Mouse (Mus musculus): ENCODE data around the gene Rnps1. TPM values are rescaled to one million over a fixed set of nuclear protein-coding genes. Genes with fewer than 3 reads are reported as not detected.

The Rnps1 gene
- polyA plus RNA-seq, 1 experiment from 2014 or later = 389 TPM

DNA sequence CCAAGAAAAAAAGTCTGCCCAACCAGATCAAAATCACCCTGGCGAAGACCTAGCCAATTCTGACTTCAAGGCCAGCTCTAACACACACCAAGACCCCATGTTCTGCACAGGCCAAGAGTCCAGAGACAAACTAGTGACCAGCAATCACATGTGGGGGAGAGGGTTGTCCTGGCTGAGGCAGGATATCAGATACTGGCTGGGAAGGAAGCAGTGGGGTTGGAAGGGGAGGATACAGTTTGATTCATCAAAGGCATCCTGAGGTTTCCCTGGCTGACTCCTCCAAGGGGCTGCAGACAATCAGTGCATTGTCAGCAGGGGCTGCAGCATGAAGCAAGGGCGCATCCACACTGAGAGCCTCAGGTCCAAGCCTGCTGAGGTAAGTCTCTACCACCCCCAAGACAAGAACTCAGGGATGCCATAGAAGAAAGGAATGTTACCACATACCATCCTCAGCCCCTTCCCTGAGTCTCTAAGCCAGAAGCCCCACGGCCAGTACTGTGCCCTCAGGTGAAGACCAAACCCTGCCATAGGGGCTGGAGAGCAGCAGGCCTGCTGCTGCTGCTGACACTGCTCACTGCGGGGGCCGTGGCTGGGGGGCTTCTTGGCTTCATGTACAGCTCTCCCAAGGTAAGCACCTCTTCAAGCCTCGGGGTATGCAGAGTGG is 59.4 kb downstream of the Rnps1 start, which contains the start of gene Bricd5:
TSS of gene Bricd5 (plus strand) at position 273 of the 664 bp plus-strand sequence.
- Histone ChIP-seq H3K4me3 (replicated peaks; ENCODE audit: low read length) (no peak within 1 kb of the TSS), H3K4me2 (ENCODE audit: low read length) (no peak within 1 kb of the TSS), H3K4me1 (replicated peaks; ENCODE audit: control insufficient read depth, insufficient read depth, low read length) (peaks cover 36% of the 10 kb centered on the region), H3K9me3 (ENCODE audit: control insufficient read depth, low read length) (no peaks in the 10 kb centered on the region), H3K9ac (replicated peaks; ENCODE audit: low read depth, low read length) (no peak within 1 kb of the TSS), H3K36me3 (ENCODE audit: control insufficient read depth, insufficient read depth) (peaks cover 9% of the 10 kb centered on the region), H3K27ac (ENCODE audit: low read length) (no peak within 1 kb of the TSS), H3K27me3 (replicated peaks; ENCODE audit: control insufficient read depth, insufficient read depth, low read length) (no peaks in the 10 kb centered on the region)
- ATAC-seq = no peak
- WGBS = 83% methylated on average over 6 of the region's 6 CpGs

DNA sequence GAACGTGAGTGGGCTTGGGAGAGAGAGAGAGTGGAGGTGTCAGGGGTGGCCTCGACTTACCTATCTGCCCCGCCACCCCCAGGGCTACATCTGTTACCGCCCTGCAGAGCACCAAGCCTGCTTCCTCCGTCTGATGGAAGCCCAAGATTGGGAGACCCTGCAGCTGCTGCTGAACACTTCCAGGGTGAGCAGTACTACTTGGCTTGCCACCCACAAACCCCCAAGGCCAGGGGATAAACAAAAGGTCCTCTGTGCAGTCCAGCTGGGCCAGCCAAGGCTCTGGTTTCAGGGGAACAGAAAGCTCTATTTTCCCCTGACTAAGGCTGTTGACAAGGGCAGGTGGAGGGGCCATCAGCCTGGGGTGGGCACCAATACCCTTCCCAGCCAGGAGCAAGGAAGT is 60.2 kb downstream of the Rnps1 start:
- peaks cover 38% of the 10 kb centered on the region for H3K4me1 ChIP-seq (replicated peaks; ENCODE audit: control insufficient read depth, insufficient read depth, low read length)
- no peak for ATAC-seq
- no peak overlapping the region for H3K4me3 ChIP-seq (replicated peaks; ENCODE audit: low read length)
- peaks cover 9% of the 10 kb centered on the region for H3K36me3 ChIP-seq (ENCODE audit: control insufficient read depth, insufficient read depth)
- no peak overlapping the region for H3K4me2 ChIP-seq (ENCODE audit: low read length)
- no peaks in the 10 kb centered on the region for H3K27me3 ChIP-seq (replicated peaks; ENCODE audit: control insufficient read depth, insufficient read depth, low read length)
- 88% methylated on average over 5 of the region's 5 CpGs for WGBS
- H3K9ac ChIP-seq (replicated peaks; ENCODE audit: low read depth, low read length) = no peak overlapping the region
- H3K9me3 ChIP-seq (ENCODE audit: control insufficient read depth, low read length) = no peaks in the 10 kb centered on the region
- H3K27ac ChIP-seq (ENCODE audit: low read length) = no peak overlapping the region

Other genes starting within 250 kb of the Rnps1 start
- gene Atp6v0c, start 244.9 kb upstream of the Rnps1 start, polyA plus RNA-seq (2015; fragmentation: Nextera tagmentation; extraction: Ambion mirVana) = 881 and 1,064 TPM in 2 replicates
- 20.6 and 24.6 TPM in 2 replicates for gene Tbc1d24, start 209.0 kb upstream of the Rnps1 start, polyA plus RNA-seq (2015; fragmentation: Nextera tagmentation; extraction: Ambion mirVana)
- gene Ntn3, start 205.0 kb upstream of the Rnps1 start, polyA plus RNA-seq (2015; fragmentation: Nextera tagmentation; extraction: Ambion mirVana) = 4.7 and 5.2 TPM in 2 replicates
- 10.2 and 12.2 TPM in 2 replicates for gene Tedc2, start 193.7 kb upstream of the Rnps1 start, polyA plus RNA-seq (2015; fragmentation: Nextera tagmentation; extraction: Ambion mirVana)
- gene Ccnf, start 163.1 kb upstream of the Rnps1 start, polyA plus RNA-seq (2015; fragmentation: Nextera tagmentation; extraction: Ambion mirVana) = 26.0 and 32.0 TPM in 2 replicates
- gene Abca17, start 63.5 kb upstream of the Rnps1 start, polyA plus RNA-seq (2015; fragmentation: Nextera tagmentation; extraction: Ambion mirVana) = 0.47 and 0.97 TPM in 2 replicates
- gene Abca3, start 62.6 kb upstream of the Rnps1 start, polyA plus RNA-seq (2015; fragmentation: Nextera tagmentation; extraction: Ambion mirVana) = 23.9 and 29.6 TPM in 2 replicates
- gene Eci1, start 12.1 kb downstream of the Rnps1 start, polyA plus RNA-seq (2015; fragmentation: Nextera tagmentation; extraction: Ambion mirVana) = 30.4 and 34.8 TPM in 2 replicates
- gene Dnase1l2, start 28.5 kb downstream of the Rnps1 start, polyA plus RNA-seq (2015; fragmentation: Nextera tagmentation; extraction: Ambion mirVana) = 6.2 and 9.5 TPM in 2 replicates
- 37.9 and 54.0 TPM in 2 replicates for gene E4f1, start 55.7 kb downstream of the Rnps1 start, polyA plus RNA-seq (2015; fragmentation: Nextera tagmentation; extraction: Ambion mirVana)
- gene Pgp, start 55.8 kb downstream of the Rnps1 start, polyA plus RNA-seq (2015; fragmentation: Nextera tagmentation; extraction: Ambion mirVana) = 50.5 and 54.0 TPM in 2 replicates
- 0.39 and 0.92 TPM in 2 replicates for gene Bricd5, start 59.3 kb downstream of the Rnps1 start, polyA plus RNA-seq (2015; fragmentation: Nextera tagmentation; extraction: Ambion mirVana)
- 38.9 and 42.4 TPM in 2 replicates for gene Mlst8, start 64.5 kb downstream of the Rnps1 start, polyA plus RNA-seq (2015; fragmentation: Nextera tagmentation; extraction: Ambion mirVana)
- gene Caskin1, start 74.0 kb downstream of the Rnps1 start, polyA plus RNA-seq (2015; fragmentation: Nextera tagmentation; extraction: Ambion mirVana) = 18.8 and 30.4 TPM in 2 replicates
- gene Traf7, start 113.4 kb downstream of the Rnps1 start, polyA plus RNA-seq (2015; fragmentation: Nextera tagmentation; extraction: Ambion mirVana) = 108 and 121 TPM in 2 replicates
- 6.8 and 10.9 TPM in 2 replicates for gene Rab26, start 119.6 kb downstream of the Rnps1 start, polyA plus RNA-seq (2015; fragmentation: Nextera tagmentation; extraction: Ambion mirVana)
- gene Pkd1, start 135.3 kb downstream of the Rnps1 start, polyA plus RNA-seq (2015; fragmentation: Nextera tagmentation; extraction: Ambion mirVana) = 18.3 and 27.6 TPM in 2 replicates
- 80.4 and 86.8 TPM in 2 replicates for gene Tsc2, start 218.1 kb downstream of the Rnps1 start, polyA plus RNA-seq (2015; fragmentation: Nextera tagmentation; extraction: Ambion mirVana)
- gene Nthl1, start 218.1 kb downstream of the Rnps1 start, polyA plus RNA-seq (2015; fragmentation: Nextera tagmentation; extraction: Ambion mirVana) = 13.4 and 14.4 TPM in 2 replicates
- gene Slc9a3r2, start 235.8 kb downstream of the Rnps1 start, polyA plus RNA-seq (2015; fragmentation: Nextera tagmentation; extraction: Ambion mirVana) = 28.1 and 31.2 TPM in 2 replicates
- gene Npw, start 243.9 kb downstream of the Rnps1 start, polyA plus RNA-seq (2015; fragmentation: Nextera tagmentation; extraction: Ambion mirVana) = not detected in 2 replicates

Measured in forebrain, embryonic 16.5 days (tissue).